Mouse (Mus musculus): ENCODE measurements around the gene Sox5. TPM values are rescaled to one million over a fixed set of nuclear protein-coding genes. Genes with fewer than 3 reads are reported as not detected.
A peak's percentile ranks its signal among the peaks of the same experiment; 100 is the strongest.

Sox5 gene
- total and polyA plus RNA-seq, 2 experiments from 2014 or later: 26.2 to 32.9 TPM

- DNase-seq (ENCODE audit: low spot score) (no peak), ATAC-seq (no peak)
Observed at GRCm38 (mm10) chr6:144337436-144337969, 444.3 kb downstream of the Sox5 start.

GRCm38 (mm10) chr6:144336789-144337188 lies 445.0 kb downstream of the Sox5 start:
- Histone ChIP-seq H3K27me3 (ENCODE audit: insufficient read depth, low read length) (no peaks in the 10 kb centered on the region), H3K9me3 (ENCODE audit: low read length) (no peaks in the 10 kb centered on the region), H3K4me1 (ENCODE audit: insufficient read depth, low read length) (no peaks in the 10 kb centered on the region), H3K4me3 (ENCODE audit: low read length) (no peak overlapping the region), H3K4me2 (ENCODE audit: low read depth, low read length) (no peak overlapping the region), H3K36me3 (ENCODE audit: insufficient read depth, low read length) (no peaks in the 10 kb centered on the region), H3K27ac (no peak overlapping the region), H3K9ac (replicated peaks; ENCODE audit: low read length) (no peak overlapping the region)
- 93% methylated on average over 4 of the region's 4 CpGs for WGBS
- TF ChIP-seq CTCF (IDR thresholded peaks at IDR 0.05; ENCODE audit: low read depth): no peak
- ATAC-seq (no peak), DNase-seq (ENCODE audit: low spot score) (no peak)

More at GRCm38 (mm10) chr6:144337436-144337969, 444.3 kb downstream of the Sox5 start:
- TF ChIP-seq CTCF (IDR thresholded peaks at IDR 0.05; ENCODE audit: low read depth): no peak
- H3K27me3 ChIP-seq (ENCODE audit: insufficient read depth, low read length): no peaks in the 10 kb centered on the region
- H3K4me1 ChIP-seq (ENCODE audit: insufficient read depth, low read length): no peaks in the 10 kb centered on the region
- H3K4me3 ChIP-seq (ENCODE audit: low read length): no peak overlapping the region
- no peaks in the 10 kb centered on the region for H3K36me3 ChIP-seq (ENCODE audit: insufficient read depth, low read length)
- no peak overlapping the region for H3K27ac ChIP-seq
- H3K9ac ChIP-seq (replicated peaks; ENCODE audit: low read length): no peak overlapping the region
- H3K4me2 ChIP-seq (ENCODE audit: low read depth, low read length): peak overlapping the region; percentile 1
- H3K9me3 ChIP-seq (ENCODE audit: low read length): no peaks in the 10 kb centered on the region
- 21% methylated on average over 14 of the region's 14 CpGs for WGBS

GRCm38 (mm10) chr6:144333146-144333545 lies 448.6 kb downstream of the Sox5 start:
- H3K27me3 ChIP-seq (ENCODE audit: insufficient read depth, low read length): no peaks in the 10 kb centered on the region
- DNase-seq (ENCODE audit: low spot score): no peak
- H3K4me3 ChIP-seq (ENCODE audit: low read length): no peak overlapping the region
- H3K4me1 ChIP-seq (ENCODE audit: insufficient read depth, low read length): no peaks in the 10 kb centered on the region
- no peak overlapping the region for H3K27ac ChIP-seq
- H3K9me3 ChIP-seq (ENCODE audit: low read length): no peaks in the 10 kb centered on the region
- ATAC-seq: no peak
- no peak for TF ChIP-seq CTCF (IDR thresholded peaks at IDR 0.05; ENCODE audit: low read depth)
- no peak overlapping the region for H3K9ac ChIP-seq (replicated peaks; ENCODE audit: low read length)
- H3K4me2 ChIP-seq (ENCODE audit: low read depth, low read length): no peak overlapping the region
- no peaks in the 10 kb centered on the region for H3K36me3 ChIP-seq (ENCODE audit: insufficient read depth, low read length)
- 90% methylated on average over 4 of the region's 4 CpGs for WGBS

GRCm38 (mm10) chr6:144332027-144332426 lies 449.8 kb downstream of the Sox5 start:
- Histone ChIP-seq H3K9me3 (ENCODE audit: low read length) (no peaks in the 10 kb centered on the region), H3K4me1 (ENCODE audit: insufficient read depth, low read length) (no peaks in the 10 kb centered on the region), H3K4me2 (ENCODE audit: low read depth, low read length) (no peak overlapping the region), H3K9ac (replicated peaks; ENCODE audit: low read length) (no peak overlapping the region), H3K4me3 (ENCODE audit: low read length) (no peak overlapping the region), H3K36me3 (ENCODE audit: insufficient read depth, low read length) (no peaks in the 10 kb centered on the region), H3K27ac (no peak overlapping the region), H3K27me3 (ENCODE audit: insufficient read depth, low read length) (no peaks in the 10 kb centered on the region)
- ATAC-seq (no peak), DNase-seq (ENCODE audit: low spot score) (no peak)
- WGBS: 80% methylated on average over 4 of the region's 4 CpGs
- TF ChIP-seq CTCF (IDR thresholded peaks at IDR 0.05; ENCODE audit: low read depth): no peak

- no peak for TF ChIP-seq CTCF (IDR thresholded peaks at IDR 0.05; ENCODE audit: low read depth)
- H3K9ac ChIP-seq (replicated peaks; ENCODE audit: low read length): no peak overlapping the region
- H3K36me3 ChIP-seq (ENCODE audit: insufficient read depth, low read length): no peaks in the 10 kb centered on the region
- no peaks in the 10 kb centered on the region for H3K27me3 ChIP-seq (ENCODE audit: insufficient read depth, low read length)
- H3K4me2 ChIP-seq (ENCODE audit: low read depth, low read length): no peak overlapping the region
- ATAC-seq (no peak), DNase-seq (ENCODE audit: low spot score) (no peak)
- no peaks in the 10 kb centered on the region for H3K9me3 ChIP-seq (ENCODE audit: low read length)
- no peak overlapping the region for H3K4me3 ChIP-seq (ENCODE audit: low read length)
- WGBS: 63% methylated on average over 2 of the region's 2 CpGs
- no peak overlapping the region for H3K27ac ChIP-seq
- no peaks in the 10 kb centered on the region for H3K4me1 ChIP-seq (ENCODE audit: insufficient read depth, low read length)
Observed at GRCm38 (mm10) chr6:144329311-144329930, 452.4 kb downstream of the Sox5 start.

GRCm38 (mm10) chr6:144328779-144329178 lies 453.0 kb downstream of the Sox5 start:
- 88% methylated on average over 4 of the region's 4 CpGs for WGBS
- Histone ChIP-seq H3K4me2 (ENCODE audit: low read depth, low read length) (no peak overlapping the region), H3K27ac (no peak overlapping the region)

GRCm38 (mm10) chr6:144326817-144327216 lies 455.0 kb downstream of the Sox5 start:
- 85% methylated on average over 3 of the region's 3 CpGs for WGBS
- no peak overlapping the region for H3K27ac ChIP-seq
- DNase-seq (ENCODE audit: low spot score): no peak
- H3K4me2 ChIP-seq (ENCODE audit: low read depth, low read length): no peak overlapping the region
- H3K9ac ChIP-seq (replicated peaks; ENCODE audit: low read length): no peak overlapping the region
- H3K4me3 ChIP-seq (ENCODE audit: low read length): no peak overlapping the region
- no peaks in the 10 kb centered on the region for H3K27me3 ChIP-seq (ENCODE audit: insufficient read depth, low read length)
- no peaks in the 10 kb centered on the region for H3K4me1 ChIP-seq (ENCODE audit: insufficient read depth, low read length)
- H3K9me3 ChIP-seq (ENCODE audit: low read length): no peaks in the 10 kb centered on the region
- no peaks in the 10 kb centered on the region for H3K36me3 ChIP-seq (ENCODE audit: insufficient read depth, low read length)
- no peak for ATAC-seq
- no peak for TF ChIP-seq CTCF (IDR thresholded peaks at IDR 0.05; ENCODE audit: low read depth)

More at GRCm38 (mm10) chr6:144328779-144329178, 453.0 kb downstream of the Sox5 start:
- Histone ChIP-seq H3K4me1 (ENCODE audit: insufficient read depth, low read length) (no peaks in the 10 kb centered on the region), H3K36me3 (ENCODE audit: insufficient read depth, low read length) (no peaks in the 10 kb centered on the region), H3K27me3 (ENCODE audit: insufficient read depth, low read length) (no peaks in the 10 kb centered on the region), H3K4me3 (ENCODE audit: low read length) (no peak overlapping the region), H3K9me3 (ENCODE audit: low read length) (no peaks in the 10 kb centered on the region), H3K9ac (replicated peaks; ENCODE audit: low read length) (no peak overlapping the region)
- no peak for DNase-seq (ENCODE audit: low spot score)
- TF ChIP-seq CTCF (IDR thresholded peaks at IDR 0.05; ENCODE audit: low read depth): no peak
- no peak for ATAC-seq
